Mouse (Mus musculus) ES-CJ7 (cell line): Measurements from ENCODE around the gene Cdc42ep2.
A peak's percentile ranks its signal among the peaks of the same experiment; 100 is the strongest.
"Not testable (repeated sequence)": the region's sequence is repeated elsewhere in the genome, so short reads cannot be mapped to it uniquely, and the experiment has no call there.

Source experiments
- DNase-seq: peaks from one replicate; pipeline ENCODE4 v3.0.0; 2011; ENCODE audit warnings: low read depth, low spot score

Gene Cdc42ep2

DNA sequence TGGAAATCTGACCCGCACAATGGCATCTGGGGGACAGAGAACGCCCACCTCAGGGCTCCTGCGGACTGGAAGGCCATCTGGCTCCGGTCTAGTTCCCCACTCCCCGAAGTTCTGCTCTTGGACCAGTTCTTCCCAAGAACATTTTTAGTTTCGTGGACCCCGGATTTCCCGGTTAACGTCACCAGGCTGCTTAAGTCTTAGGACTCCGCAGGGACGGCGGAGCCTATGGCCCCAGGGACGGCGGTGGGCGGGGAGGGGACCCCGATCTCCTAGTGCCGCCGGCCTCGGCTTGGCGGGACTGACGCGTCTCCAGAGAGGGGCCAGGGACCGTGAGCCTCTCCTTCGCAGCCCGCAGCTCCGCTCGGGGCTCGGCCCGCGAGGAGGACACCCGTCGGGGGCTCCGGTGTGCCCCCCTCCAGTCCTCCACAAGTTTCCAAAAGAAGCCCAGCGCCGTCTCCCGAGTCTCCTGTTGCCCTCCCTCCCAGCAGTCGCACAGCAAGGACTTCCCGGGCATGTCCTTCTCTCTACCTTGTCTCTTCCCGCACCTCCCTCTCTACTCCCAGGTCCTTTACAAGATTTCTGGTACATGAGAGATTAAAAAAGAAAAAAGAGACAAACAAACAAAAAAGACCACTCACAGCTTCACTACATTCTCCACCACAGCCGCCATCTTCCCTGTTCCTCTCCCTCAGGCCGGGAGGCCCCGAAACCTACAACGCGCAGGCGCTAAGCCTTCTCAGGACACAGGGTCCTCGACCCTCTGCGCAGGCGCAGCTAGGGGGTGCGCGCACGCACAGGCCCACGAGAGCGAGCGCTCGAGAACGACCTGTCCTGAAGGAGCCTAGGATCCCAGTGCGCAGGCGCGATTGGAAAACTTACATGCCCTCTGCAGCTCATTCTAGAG, 12.3 kb downstream of the Cdc42ep2 start:
- peak; percentile 100 for DNase-seq

DNA sequence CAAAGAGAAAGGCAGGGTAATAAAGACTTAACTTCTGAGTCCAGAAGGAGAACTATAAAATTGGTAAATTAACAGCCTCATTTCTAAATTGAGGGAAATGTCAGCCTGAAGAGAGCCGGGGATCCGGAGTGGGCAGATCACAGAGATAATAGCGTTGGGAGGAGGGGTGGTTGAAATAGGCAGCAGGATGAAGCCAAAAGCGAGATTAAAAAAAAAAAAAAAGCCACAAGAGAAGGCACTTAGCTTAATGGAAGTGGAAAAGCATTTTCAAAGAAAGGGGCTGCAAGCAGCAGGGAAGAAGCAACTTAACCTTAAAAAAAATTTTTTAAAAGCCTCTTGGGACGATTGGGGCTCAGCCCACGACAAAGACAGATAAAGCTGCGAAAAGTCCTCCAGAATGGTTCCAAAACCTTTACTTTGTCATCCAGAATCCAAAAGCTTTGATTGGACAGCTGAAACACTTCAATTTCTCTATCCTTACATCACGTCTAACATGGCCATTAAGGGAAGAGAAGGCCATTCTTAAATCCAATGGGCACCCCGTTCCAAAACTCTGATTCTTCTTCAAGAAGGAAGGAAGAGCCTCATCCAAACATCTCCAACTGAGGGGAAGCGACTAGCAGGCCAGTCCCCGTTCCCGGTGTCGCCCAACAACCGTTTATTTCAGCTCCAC, 13.1 kb downstream of the Cdc42ep2 start:
- no peak for DNase-seq

DNA sequence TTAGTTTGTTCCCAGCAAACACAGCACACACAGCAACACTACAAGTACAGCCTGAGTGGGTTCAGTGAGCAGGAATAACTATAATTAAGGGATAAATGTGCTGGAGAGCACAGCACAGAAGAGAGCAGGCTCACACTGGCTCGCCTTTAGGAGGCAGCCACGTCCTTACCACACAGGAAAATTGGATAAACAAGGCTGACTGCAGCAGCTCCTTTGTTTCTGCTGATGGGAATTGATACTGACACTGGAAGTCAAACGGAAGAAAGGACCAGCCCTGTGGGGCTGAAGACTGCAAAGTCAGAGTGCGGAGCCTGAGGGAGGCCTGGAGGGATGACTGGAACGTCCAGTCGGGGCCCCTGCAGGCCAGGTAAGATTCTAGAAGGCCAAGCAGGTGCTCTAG, 14.4 kb downstream of the Cdc42ep2 start:
- no peak for DNase-seq

DNA sequence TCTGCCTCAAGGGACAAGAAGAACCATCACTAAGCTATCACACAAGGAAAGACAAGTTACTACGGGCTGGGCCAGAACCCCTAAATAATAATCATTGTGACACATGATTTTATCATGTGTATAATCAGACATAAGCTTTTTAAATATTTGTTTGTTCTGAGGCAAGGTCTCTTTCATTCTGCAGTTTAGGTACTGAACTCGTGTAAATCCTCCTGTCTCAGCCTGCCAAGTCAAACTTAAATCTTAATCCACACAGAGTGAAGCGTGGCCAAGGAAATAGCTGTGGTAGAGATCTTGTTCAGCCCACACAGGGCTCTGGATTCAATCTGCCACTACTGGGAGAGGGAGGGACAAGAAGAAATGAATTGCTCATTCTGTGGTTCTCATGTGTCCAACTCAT, 17.3 kb downstream of the Cdc42ep2 start:
- no peak for DNase-seq

DNA sequence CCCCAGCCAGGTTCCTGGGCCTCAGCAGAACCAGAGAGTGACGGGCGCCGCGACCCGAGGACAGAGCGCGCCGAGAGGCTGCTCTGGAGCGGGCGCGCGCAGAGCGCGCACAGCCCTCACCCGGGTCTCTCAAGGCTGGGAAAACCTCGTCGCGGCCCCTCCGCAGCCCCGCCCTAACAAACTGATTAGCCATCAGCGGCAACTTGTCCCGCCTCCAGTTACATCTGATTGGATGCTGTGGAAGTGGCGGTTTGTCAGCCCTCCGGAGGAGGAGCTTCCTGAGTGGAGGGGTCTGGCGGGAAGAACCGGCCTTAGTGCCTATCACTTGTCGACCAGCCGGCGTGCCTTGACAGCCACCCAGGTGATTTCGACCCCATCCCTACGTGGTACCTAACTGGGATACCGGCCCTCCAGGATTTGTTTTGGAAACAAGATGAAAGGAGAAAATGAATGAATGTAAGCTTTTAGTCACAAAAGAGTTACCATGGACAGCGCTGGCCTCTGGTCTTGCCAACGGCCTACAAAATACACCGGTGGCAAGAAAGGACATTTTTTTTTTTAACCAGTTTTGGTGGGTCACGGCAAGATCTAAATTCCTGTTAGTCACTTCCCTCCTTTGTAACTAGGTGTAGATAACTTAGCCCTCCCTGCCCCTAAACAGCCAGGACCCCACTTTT, 30.5 kb downstream of the Cdc42ep2 start, which contains the start of gene Tigd3:
Gene Tigd3, minus strand, starts transcription at position 148 of the 677 bp plus-strand sequence.
- DNase-seq, result peak; percentile 94

DNA sequence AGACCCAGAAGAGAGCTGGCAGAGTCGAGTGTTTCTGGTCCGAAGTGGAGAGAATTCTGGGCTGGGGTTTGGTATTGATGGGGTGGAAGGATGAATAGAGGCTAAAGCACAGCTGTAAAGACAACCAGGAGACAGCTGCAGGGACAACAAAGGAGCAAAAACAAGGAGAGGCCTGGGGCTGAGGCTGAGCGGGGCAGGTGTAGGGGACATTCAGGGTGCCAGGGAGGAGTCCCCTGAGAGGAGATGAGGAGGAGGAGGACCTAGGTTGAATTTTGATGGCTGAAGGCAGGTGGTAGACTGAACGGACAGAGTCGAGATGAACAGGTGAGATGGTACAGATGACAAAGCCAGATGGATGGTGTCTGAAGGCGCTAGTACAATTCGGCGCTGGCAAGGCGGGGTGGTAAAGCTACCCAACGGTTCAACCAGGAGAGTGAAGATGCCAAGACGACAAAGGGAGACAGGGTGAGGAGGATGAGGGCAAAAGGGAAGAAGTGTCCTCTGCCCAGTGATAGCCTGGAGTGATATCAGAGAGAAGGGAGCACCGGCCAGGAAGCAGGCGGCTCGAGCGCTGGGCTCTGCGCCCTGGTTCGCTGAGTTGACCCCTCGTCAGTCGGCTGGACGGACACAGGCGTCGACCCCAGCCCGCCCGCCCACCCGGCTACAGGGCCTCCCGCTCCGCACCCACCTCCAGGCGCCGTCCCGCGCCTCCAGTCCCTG, 31.2 kb downstream of the Cdc42ep2 start:
- no peak for DNase-seq

DNA sequence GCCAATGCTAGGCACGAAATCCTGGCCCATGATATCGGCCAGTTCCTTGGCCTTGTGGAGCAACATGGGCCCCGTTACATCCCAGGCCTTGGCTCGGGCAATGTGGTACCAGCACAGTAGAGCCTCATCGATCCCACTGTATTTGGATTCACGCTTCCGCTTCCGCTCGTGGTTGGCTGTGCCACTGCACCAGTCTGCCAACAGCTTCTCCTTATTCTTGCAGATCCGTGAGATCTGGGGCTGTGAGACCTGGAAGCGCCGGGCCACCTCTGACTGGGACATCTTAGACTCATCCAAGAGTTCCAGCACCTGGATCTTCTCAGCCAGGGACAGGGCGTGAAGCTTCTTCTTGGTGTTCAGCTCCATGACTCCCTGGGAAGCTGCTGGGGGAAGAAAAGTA, 31.9 kb downstream of the Cdc42ep2 start:
- DNase-seq, result no peak

DNA sequence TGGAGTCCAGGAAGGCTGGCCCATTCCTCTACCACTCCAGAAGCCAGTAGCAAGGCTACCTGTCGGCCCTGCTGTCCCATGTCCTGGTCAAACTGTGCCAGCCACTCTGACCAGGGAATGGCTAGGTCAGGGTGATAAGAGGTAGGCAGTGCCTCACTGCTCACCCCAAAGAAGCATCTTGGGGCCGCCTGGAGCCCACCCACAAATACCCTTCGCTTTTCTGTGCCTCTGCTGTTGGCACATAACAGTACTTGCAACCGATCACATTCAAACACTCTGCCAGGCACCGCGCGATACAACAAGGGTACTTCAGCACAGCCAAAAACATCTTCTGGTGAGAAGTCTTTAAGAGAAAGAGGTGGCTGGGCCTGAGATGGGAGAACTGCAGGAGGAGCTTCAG, 32.4 kb downstream of the Cdc42ep2 start:
- no peak for DNase-seq

DNA sequence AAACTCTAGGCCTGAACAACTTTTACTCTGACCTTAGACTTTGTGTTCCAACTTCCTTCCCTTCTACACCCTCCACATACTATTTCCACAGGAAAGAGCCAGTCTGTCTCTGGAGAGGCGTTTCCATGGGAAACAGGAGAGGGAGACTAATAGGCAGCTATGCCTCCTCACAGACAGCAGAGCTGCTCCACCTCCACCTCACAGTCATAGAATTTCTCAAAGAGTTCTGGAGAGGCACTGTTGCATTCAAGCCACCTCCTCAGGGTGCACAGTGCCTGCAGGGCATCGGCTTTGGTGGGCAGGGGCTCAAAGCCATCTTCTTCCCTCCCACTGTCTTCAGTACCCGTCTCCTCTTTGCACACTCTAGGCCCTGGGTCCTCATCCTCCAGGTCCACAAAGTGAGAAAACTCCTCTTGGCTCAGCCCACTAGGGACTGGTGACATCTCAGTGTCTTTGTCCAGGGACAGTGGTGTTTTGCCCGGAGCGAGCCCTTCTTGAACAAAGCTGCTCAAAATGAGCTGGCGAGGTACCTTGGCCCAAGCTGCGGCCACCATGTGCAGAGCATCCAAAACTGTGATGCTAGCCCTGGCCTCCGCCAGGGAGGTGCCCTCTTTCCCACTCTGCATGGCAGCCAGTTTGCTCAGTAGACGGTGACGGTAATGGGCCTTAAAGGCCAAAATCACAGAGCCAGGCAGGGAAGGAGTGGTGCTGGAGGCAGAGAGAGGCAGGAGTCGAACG, 32.9 kb downstream of the Cdc42ep2 start:
- no peak for DNase-seq

DNA sequence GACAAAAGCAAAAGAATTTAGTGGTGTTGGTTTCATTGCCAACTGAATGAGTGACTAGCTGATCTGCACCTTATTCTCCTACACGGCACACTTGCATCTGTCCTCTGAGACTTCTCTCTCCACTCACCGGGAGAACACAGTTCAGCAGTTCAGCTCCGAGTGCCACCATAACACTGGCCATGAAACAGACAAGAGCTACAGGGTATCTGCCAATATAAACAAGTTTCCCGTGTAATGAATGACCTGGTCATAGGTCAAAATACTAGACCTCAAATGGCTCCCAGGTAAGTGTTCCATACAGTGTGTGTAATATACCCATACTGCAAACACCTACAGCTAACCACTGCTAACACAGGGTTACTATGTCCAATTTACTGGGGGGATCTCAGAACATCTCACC, 35.4 kb downstream of the Cdc42ep2 start:
- no peak for DNase-seq

DNA sequence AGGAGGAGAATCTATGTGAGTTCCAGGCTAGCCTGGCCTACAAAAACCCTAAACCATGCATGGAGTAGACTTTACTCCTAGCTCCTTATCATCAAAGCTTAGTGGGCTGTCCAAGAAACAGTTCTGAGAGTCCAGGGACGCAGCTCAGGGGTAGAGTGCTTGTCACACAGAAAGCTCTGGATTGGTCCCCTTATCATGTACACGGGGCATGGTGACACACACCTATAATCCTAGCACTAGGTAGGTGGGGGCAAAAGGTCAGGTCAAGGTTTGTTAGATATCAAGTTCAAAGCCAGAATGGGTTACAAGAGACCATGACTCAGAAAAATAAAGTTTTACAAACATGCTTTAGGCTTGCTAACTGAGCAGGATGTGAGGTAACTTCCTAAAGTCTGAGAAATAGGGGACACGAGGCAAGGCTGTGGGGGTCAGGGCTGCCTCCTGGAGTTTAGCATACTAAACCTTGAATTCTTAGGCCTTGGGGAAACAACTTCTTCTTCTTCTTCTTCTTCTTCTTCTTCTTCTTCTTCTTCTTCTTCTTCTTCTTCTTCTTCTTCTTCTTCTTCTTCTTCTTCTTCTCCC, 37.3 kb downstream of the Cdc42ep2 start:
- no peak for DNase-seq

DNA sequence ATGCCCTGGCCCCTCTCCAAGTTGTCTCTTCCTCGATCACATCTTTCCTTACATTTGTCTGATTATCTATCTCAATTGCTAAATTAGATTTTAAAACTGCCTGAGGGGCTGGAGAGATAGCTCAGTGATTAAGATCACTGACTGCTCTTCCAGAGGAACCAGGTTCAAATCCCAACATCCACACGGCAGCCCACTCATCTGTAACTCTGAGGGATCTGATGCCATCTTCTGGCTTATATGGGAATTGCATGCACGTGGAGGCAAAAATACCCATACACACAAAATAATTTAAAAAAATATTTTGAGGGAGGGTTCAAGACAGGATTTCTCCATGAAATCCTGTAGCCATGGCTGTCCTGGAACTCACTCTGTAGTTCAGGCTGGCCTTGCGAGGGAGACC, 38.8 kb downstream of the Cdc42ep2 start:
- peak; percentile 46 for DNase-seq

DNA sequence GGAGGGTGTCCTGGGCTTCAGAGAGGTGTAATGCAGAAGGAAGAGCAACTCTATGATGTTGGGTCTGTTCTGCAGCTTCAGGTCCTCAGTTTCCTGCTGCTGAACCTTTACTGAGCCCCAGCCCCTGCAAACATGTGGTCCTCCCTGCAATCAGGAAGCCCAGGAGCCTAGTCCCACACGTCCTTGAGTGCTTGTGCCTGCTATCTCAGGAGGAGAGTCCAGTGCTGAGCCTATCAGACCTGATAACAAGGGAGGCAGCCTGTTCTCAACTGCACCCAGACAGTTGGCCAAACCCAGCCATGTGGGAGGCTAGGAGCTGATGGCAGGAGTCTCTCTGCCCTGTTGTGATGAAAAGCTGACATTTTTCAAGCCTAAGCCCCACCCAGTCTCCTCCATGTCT, 40.7 kb downstream of the Cdc42ep2 start:
- no peak for DNase-seq

DNA sequence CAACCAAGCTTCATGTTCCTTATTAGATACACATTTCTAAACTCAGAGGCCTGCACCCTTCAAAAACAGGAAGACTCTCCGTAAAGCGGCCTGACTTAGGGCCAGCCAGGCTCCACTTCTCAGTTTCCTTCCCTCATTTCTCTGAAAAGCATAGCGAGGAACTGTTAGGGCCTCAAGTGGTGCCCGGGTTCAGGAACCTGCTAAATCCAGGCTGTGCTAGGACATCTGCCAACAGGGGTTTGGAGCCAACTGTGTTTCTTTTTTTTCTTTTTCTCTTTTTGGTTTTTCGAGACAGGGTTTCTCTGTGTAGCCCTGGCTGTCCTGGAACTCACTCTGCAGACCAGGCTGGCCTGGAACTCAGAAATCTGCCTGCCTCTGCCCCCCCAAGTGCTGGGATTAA, 42.5 kb downstream of the Cdc42ep2 start:
- DNase-seq, result not testable (repeated sequence)

DNA sequence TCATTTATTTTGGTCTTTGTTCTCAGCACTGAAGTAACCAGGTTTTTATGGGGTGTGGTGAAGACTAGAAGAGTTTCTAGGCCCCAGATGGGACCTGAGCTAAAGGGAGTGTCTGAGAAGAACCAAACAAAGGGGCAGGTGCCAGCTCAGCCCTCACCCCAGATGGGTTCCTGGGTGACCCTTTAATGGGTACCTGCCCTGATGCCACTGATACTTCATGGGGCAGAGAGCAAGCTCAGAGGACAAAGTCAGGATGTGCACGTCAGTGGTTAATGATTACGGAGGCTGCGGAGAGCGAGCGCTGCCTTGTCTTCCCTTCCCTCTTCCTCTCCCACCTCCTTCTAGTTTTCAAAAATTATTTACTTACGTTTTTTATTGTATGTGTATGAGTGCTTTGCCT, 43.5 kb downstream of the Cdc42ep2 start:
- no peak for DNase-seq

DNA sequence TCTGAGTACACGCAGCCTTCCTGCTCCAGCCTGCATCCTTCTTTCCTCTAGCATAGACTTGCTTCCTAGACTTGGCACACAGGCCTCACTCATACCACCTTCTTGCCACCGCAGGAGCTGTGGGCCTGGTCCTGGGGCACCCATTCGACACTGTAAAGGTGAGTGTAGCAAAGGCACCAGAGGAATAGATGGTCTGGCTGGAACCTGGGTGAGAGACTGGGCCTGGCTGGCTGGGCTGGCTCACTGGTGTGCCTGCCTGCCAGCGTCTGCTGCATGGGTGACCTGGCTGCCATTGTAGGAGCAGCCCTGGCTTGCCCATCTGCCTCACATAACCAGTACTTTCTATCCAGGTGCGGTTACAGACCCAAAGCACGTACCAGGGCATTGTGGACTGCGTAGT, 44.9 kb downstream of the Cdc42ep2 start:
- DNase-seq, result no peak

DNA sequence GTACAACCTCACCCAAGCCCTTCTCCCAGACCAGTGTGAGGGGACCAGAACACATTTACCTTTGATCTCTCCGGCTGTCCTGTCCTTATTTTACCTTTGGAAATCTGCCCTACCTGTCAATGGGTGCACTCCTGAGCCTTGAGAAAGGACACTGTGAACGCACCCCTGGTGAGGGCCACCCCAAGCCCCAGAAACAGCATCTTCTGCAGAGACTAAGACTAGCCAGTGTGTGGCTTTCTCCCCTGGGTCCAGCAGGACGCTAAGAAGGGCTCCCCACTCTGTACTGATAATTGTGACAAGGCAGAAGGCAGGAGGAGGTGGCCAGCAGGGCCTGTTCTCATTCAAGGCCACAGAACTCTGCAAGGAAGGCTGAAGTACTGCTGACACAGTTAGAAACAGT, 45.7 kb downstream of the Cdc42ep2 start:
- no peak for DNase-seq

DNA sequence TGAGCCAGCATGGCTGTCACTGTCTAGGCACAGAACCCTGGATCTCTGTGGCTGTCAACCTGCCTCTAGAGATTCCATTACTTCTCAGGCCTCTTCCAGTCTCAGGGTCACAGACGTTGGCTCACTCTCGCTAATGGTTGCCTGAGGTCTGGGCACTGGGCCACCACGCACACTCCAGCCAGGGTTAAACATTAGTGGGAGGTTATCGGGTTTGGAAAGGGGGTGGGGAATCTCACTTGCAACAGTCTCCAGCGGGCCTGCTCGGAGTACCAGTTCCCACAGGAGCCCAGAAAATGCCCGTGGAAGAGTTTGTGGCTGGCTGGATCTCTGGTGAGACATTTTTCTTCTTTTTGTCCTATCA, 46.3 kb downstream of the Cdc42ep2 start:
- DNase-seq, result no peak

DNA sequence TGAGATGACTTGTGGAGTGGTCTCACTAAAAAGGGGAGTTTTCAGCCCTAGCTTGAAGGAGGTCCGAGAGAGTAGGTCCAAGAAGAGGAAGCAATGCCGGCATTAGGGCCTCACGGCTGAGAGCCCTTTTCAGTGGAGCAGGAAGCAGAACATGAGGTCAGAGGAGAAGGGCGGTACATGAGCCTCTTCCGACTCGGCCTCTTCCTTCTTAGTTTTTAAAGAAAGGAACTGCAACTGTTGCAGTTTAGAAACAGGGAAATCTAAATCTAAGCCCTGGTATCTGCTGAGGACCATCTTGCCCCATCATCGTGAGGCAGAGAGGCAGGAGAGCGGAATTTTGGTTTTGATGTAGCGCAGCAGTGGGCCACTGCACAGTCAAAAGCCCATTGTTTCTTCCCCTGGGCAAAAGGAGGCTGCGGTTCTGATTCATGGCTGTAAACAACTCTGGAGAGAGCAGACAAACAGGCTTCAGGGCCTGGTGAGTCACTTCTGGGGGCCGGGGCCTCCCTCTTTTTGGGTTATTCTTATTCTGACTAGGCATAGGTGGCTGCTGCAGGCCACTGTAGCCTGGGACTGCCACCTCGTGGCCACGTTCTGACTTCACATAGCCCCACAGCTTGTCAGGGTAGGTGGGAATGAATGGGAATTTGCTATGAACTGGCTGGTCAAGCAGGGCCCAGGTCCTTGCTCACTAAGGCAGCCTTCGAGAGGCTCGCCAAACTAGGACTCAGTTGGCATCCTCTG, 46.8 kb downstream of the Cdc42ep2 start, which contains the start of gene Slc25a45:
Gene Slc25a45, plus strand, starts transcription at position 191 of the 744 bp plus-strand sequence.
- DNase-seq, result peak; percentile 83

DNA sequence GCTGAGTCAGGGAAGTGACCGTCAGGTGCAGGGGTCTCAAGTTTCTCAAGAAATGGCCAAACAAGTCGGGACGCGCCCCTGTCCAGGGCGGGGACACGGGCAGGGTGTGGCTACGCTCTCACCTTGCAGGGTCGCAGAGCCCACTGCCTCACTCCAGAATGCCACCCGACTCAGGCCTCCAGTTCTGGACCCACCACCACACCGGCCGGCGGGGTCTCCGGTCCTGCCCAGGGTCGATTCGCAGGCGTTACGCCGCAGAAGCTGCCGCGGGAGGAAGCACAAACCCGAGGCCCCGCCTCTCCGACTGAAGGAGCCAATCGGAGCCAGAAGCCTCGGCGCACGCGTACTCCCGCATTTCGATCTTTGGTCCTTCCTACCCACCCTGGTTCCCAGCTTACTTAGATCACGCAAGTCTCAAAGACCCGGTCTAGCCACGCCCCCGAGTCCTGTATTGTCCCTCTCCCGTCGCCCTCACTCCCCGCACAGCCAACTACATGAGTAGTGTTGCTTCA, 49.6 kb downstream of the Cdc42ep2 start, which contains the start of gene Frmd8:
Gene Frmd8, minus strand, starts transcription at position 306 of the 512 bp plus-strand sequence.
- peak; percentile 96 for DNase-seq
